Mouse (Mus musculus) small intestine, adult 2 months (tissue): ENCODE measurements around the gene Hist1h3a. TPM values are rescaled to one million over a fixed set of nuclear protein-coding genes. Genes with fewer than 3 reads are reported as not detected.

Experiments used
- H3K27ac ChIP-seq: fragments of 200-500 bp; 2 replicates; pipeline ENCODE4 v1.5.1; 2012; ENCODE audit warnings: low read depth, low read length, control low read depth, inconsistent platforms; ENCODE audit not compliant: insufficient read depth
- H3K27me3 ChIP-seq: fragments of 200-500 bp; 2 replicates; pipeline ENCODE4 v1.6.1; 2012; ENCODE audit warnings: mild to moderate bottlenecking, moderate library complexity, low read length, inconsistent platforms; ENCODE audit not compliant: control insufficient read depth, insufficient read depth
- H3K36me3 ChIP-seq: fragments of 200-500 bp; 2 replicates; pipeline ENCODE4 v1.6.1; 2012; ENCODE audit warnings: mild to moderate bottlenecking, low read length, control low read depth, inconsistent platforms; ENCODE audit not compliant: control insufficient read depth, insufficient read depth
- H3K4me1 ChIP-seq: fragments of 200-500 bp; 2 replicates; pipeline ENCODE4 v1.6.1; 2012; ENCODE audit warnings: low read length, inconsistent platforms, mixed read lengths; ENCODE audit not compliant: control insufficient read depth, insufficient read depth, insufficient read length
- H3K4me3 ChIP-seq: fragments of 200-500 bp; 2 replicates; pipeline ENCODE4 v1.5.1; 2012; ENCODE audit warnings: low read depth, mild to moderate bottlenecking, control low read depth, inconsistent platforms, low read length, moderate library complexity
- CTCF ChIP-seq: fragments of 200-500 bp; IDR thresholded peaks from 2 replicates; pipeline ENCODE4 v1.5.1; 2012; ENCODE audit warnings: low read depth, mild to moderate bottlenecking, control low read depth, inconsistent platforms, low read length, moderate library complexity, mixed read lengths; ENCODE audit not compliant: insufficient replicate concordance, insufficient read length; ENCODE audit errors: extremely low read depth
- POLR2A ChIP-seq: fragments of 200-500 bp; IDR thresholded peaks from 2 replicates; pipeline ENCODE4 v1.6.1; 2012; ENCODE audit warnings: low read depth, mild to moderate bottlenecking, control low read depth, inconsistent platforms, low read length, moderate library complexity
- WGBS: fragments of 180-500 bp; shearing (Covaris S2); methylation state at CpG from one replicate; pipeline ENCODE4 v1.1.7; 2018; 5-methylcytosine and 5-hydroxymethylcytosine counted together
- polyA plus RNA-seq: library from polyadenylated mRNA; depleted of rRNA; stranded (reverse); fragments of >200 nt; gene quantifications from 2 replicates; pipeline ENCODE4 v1.2.3, GENCODE M21; 2012

Gene Hist1h3a
- polyA plus RNA-seq, 1 experiment, result 32.6 TPM

DNA sequence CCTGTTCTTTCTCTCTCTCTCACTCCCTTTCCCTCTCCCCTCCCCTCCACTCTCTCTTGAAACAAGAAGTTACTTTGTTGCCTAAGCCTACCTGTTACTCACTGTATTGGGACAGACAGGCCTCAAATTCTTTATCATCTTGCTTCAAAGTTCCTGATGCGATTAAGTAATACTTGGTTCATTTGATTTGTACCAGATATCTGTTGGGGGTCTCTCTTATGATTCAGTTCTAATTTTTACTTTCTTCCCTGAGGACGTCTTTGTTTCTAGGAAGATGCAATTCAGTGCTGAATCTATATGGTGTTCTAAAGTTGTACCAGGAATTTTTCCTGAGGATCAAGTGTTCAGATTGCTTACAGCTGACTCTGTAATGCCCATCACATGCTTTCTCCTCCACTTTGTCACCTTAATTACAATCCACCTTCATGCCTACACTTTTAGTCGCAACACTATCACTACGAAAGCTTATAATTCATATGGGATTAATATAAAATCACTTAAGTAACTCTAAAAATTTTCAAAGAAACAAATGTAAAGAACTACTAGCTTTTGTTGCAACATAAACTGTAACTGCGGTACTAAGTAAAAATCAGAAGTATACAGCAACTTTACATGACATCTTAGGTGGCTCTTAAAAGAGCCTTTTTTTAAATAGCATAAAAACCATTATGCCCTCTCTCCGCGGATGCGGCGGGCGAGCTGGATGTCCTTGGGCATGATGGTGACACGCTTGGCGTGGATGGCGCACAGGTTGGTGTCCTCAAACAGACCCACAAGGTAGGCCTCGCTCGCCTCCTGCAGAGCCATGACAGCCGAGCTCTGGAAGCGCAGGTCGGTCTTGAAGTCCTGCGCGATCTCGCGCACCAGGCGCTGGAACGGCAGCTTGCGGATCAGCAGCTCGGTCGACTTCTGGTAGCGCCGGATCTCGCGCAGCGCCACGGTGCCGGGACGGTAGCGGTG lies 17.5 kb downstream of the Hist1h3a start:
- Histone ChIP-seq H3K27ac (no peak overlapping the region), H3K27me3 (no peaks in the 10 kb centered on the region), H3K4me1 (no peaks in the 10 kb centered on the region), H3K4me3 (peak overlapping the region; percentile 64), H3K36me3 (no peaks in the 10 kb centered on the region)
- WGBS, result 3% methylated on average over 32 of the region's 36 CpGs
- TF ChIP-seq POLR2A, result no peak
- no peak for TF ChIP-seq CTCF

DNA sequence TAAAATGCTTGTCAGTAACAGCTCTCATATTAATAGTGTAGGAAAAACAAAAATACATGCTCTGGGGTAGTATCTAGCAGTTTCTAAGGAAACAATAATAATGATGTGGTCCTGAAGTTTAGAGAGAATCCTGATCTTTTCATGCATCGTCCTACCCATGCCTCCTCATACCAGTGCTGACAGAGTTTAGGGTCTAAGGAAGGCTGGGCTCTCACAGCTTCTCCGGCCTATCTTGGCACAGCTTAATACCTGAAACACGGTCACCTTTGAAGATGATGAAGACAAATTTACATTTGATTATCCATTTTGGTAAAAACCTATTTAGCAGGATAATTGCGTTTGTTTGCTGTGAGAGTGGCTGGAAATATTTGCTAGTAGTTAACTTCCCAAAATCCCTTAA lies 18.2 kb downstream of the Hist1h3a start:
- no peaks in the 10 kb centered on the region for H3K36me3 ChIP-seq
- 50% methylated on average over 4 of the region's 4 CpGs for WGBS
- no peaks in the 10 kb centered on the region for H3K4me1 ChIP-seq
- TF ChIP-seq CTCF (no peak), POLR2A (no peak)
- H3K27me3 ChIP-seq, result no peaks in the 10 kb centered on the region
- no peak overlapping the region for H3K27ac ChIP-seq
- H3K4me3 ChIP-seq, result no peak overlapping the region

DNA sequence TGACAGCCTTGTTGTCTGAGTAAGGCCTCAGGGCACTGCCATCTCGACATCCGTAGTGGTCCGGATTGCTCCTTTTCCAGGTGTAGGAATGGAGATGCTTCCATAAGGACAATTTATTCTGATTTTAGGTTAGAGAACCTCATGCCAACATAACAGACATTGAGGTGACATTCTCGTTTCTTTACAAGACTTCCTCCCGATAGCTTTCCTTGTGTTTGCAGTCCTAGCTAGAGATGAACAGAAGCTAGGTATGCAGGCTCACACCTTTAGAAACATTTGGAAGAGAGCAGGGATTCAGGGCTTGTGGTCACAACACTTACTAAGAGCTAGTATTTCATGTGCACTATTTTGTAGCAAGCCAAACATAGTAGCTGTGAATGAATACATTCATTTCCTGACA lies 19.0 kb downstream of the Hist1h3a start:
- TF ChIP-seq POLR2A (no peak), CTCF (no peak)
- Histone ChIP-seq H3K36me3 (no peaks in the 10 kb centered on the region), H3K27ac (no peak overlapping the region), H3K27me3 (no peaks in the 10 kb centered on the region), H3K4me1 (no peaks in the 10 kb centered on the region), H3K4me3 (no peak overlapping the region)
- 89% methylated on average over 5 of the region's 5 CpGs for WGBS

DNA sequence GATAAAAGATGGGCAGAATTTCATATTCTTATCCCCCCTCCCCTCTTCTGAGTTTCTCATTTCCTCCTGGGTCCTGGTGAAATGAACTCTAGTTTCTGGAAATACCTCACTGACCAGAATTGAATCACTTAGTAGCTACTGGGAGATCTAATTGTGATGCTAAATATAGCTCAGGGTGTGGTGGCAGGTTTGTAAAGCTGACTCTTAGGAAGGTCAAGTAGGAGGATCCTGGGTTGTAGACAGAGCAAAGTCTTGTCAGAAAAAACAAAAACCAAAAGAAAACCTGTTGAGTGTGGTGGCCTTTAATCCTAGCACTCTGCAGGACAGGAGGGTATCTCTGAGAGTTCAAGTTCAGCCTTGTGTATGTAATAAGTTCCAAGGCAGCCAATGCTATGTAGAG lies 20.2 kb downstream of the Hist1h3a start:
- Histone ChIP-seq H3K27me3 (no peaks in the 10 kb centered on the region), H3K27ac (peak overlapping the region; percentile 66; the same call in 1 of the 2 replicates), H3K4me1 (no peaks in the 10 kb centered on the region), H3K36me3 (no peaks in the 10 kb centered on the region), H3K4me3 (no peak overlapping the region)
- TF ChIP-seq POLR2A (no peak), CTCF (no peak)

DNA sequence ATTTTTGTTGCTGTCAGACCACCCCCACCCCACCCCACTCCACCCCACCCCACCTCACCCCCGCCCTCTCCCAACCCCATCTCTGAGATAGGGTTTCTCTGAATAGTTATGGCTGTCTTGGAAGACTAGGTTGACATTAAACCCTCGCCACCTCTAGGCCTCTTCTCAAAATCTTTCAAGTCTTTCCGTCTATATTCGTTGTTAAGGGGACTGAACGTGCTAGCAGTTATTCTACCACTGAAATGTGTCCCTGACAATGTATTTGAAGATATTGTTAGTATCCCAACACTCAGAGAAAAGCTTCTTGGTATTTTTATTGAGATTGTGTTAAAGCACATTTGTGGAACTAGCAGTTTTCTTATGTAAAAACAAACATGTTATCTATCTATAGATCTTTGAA lies 21.3 kb downstream of the Hist1h3a start:
- Histone ChIP-seq H3K27ac (no peak overlapping the region), H3K27me3 (no peaks in the 10 kb centered on the region), H3K36me3 (no peaks in the 10 kb centered on the region), H3K4me3 (no peak overlapping the region), H3K4me1 (no peaks in the 10 kb centered on the region)
- WGBS, result 63% methylated on average over 5 of the region's 5 CpGs
- TF ChIP-seq POLR2A, result no peak
- no peak for TF ChIP-seq CTCF

DNA sequence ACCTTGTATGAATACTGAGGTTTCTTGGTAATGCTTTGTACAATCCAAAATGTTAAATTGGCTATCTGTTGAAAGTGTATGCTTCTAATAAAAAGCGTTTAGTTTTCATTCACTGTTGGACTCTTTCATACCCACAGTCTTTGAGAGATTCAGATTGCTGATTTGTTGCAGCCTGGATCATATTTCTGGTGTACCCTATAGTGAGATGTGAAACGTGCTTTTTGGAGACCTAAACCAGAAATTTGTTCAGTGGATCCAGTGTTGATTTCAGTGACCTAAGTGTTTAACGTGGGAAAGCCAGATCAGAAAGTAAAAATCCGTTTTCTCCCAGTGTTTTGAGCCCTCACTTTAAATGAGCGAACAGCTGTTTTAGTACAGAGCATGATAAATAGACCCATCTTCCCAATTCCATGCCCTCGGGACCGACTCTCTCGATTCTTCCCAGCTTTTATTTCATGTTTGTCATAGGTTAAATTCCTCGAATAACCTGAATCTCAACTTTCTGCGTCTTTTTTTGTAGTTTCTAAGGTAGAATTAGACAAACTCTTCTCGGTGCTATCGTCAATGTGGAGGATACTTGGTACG lies 21.8 kb downstream of the Hist1h3a start:
- WGBS, result 13% methylated on average over 13 of the region's 13 CpGs
- no peak overlapping the region for H3K4me3 ChIP-seq
- H3K36me3 ChIP-seq, result no peaks in the 10 kb centered on the region
- H3K27ac ChIP-seq, result peak overlapping the region; percentile 99
- TF ChIP-seq CTCF, result no peak
- no peak for TF ChIP-seq POLR2A
- H3K27me3 ChIP-seq, result no peaks in the 10 kb centered on the region
- no peaks in the 10 kb centered on the region for H3K4me1 ChIP-seq

DNA sequence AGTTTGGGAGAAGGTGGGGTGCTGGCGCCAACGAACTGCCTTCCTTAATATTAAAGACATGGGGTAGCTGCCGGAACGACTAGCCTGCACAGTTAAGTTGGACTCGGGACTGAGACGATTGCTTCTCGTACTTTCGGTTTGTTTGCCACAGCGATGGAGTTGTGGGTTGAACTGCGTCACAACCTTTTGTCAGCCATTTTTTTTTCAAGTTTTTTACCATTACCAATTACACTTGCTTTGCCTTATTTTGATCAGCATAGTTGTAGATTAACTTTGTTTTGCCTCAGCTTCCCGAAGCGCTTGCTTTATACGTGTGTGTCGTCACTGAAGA lies 22.3 kb downstream of the Hist1h3a start:
- peak overlapping the region; percentile 81 for H3K4me3 ChIP-seq
- WGBS, result under 1% methylated on average over 14 of the region's 14 CpGs
- no peak for TF ChIP-seq POLR2A
- TF ChIP-seq CTCF, result no peak
- H3K36me3 ChIP-seq, result no peaks in the 10 kb centered on the region
- no peaks in the 10 kb centered on the region for H3K27me3 ChIP-seq
- H3K27ac ChIP-seq, result peak overlapping the region; percentile 99
- H3K4me1 ChIP-seq, result no peaks in the 10 kb centered on the region
